Mouse (Mus musculus) C2C12 (cell line): Measurements from ENCODE around the gene Uvrag. TPM values are rescaled to one million over a fixed set of nuclear protein-coding genes. Genes with fewer than 3 reads are reported as not detected.

ENCODE experiments used
- H3K27me3 ChIP-seq: one replicate; pipeline ENCODE4 v1.6.1; 2011; ENCODE audit not compliant: control insufficient read depth, insufficient read depth, insufficient read length
- H3K36me3 ChIP-seq: one replicate; pipeline ENCODE4 v1.6.1; 2011; ENCODE audit not compliant: control insufficient read depth, insufficient read depth
- H3K4me3 ChIP-seq: one replicate; pipeline ENCODE4 v1.5.1; 2011; ENCODE audit warnings: mild to moderate bottlenecking, control low read depth; ENCODE audit not compliant: poor library complexity, insufficient read depth, severe bottlenecking
- H3K79me2 ChIP-seq: one replicate; pipeline ENCODE4 v1.6.1; 2011; ENCODE audit not compliant: control insufficient read depth, insufficient read depth
- H3K79me3 ChIP-seq: one replicate; pipeline ENCODE4 v1.6.1; 2011; ENCODE audit warnings: low read depth, control low read depth
- H3ac ChIP-seq: one replicate; pipeline ENCODE3; 2011; ENCODE audit warnings: low read depth; ENCODE audit not compliant: control insufficient read depth, insufficient read length
- CEBPB ChIP-seq: IDR thresholded peaks from one replicate; pipeline ENCODE4 v1.6.1; 2011; ENCODE audit warnings: low read depth, mild to moderate bottlenecking, control low read depth, moderate library complexity
- CTCF ChIP-seq: IDR thresholded peaks from one replicate; pipeline ENCODE4 v1.5.1; 2011; ENCODE audit not compliant: control insufficient read depth, insufficient read depth, insufficient read length
- FOSL1 ChIP-seq: IDR thresholded peaks from one replicate; pipeline ENCODE4 v1.8.0; 2011; ENCODE audit warnings: mild to moderate bottlenecking, low read length; ENCODE audit not compliant: poor library complexity, insufficient read depth, severe bottlenecking
- MAX ChIP-seq: IDR thresholded peaks from one replicate; pipeline ENCODE4 v1.6.1; 2011; ENCODE audit warnings: mild to moderate bottlenecking, control low read depth
- MYOD1 ChIP-seq: IDR thresholded peaks from one replicate; pipeline ENCODE4 v1.6.1; 2011; ENCODE audit warnings: low read depth; ENCODE audit not compliant: control insufficient read depth, insufficient read length
- MYOG ChIP-seq: IDR thresholded peaks from one replicate; pipeline ENCODE4 v1.6.1; 2011; ENCODE audit not compliant: control insufficient read depth, insufficient read length; ENCODE audit errors: extremely low read depth
- USF1 ChIP-seq: IDR thresholded peaks from one replicate; pipeline ENCODE4 v1.6.1; 2011; ENCODE audit warnings: low read depth, mild to moderate bottlenecking, control low read depth, moderate library complexity
- polyA plus RNA-seq: library from polyadenylated mRNA; unstranded; fragments of >200 nt; fragmentation: generic; extraction: Trizol; gene quantifications from one replicate; pipeline ENCODE4 v1.2.1, GENCODE M21; 2012; ENCODE audit warnings: missing spikeins

Uvrag gene
- polyA plus RNA-seq, 1 experiment: 9.0 TPM

DNA sequence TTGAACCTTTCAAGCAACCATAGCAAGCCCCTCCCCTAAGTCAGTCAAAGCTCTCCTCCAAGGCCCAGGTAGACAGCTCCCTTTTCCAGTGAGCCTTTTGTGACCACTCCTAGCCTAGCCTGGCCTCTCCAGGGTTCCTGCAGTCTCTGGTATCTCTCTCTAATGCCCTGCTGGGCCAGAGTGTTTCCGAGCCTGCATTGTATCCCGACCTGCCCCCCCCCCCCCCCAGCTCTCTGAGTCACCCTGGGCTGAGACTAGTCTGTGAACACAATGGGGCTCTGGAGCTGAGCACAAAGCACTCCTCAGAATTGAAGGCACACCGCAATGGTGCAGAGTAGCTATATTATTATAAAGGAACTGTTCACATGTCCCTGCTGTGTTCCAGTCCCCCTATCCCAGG lies 284.8 kb downstream of the Uvrag start:
- Histone ChIP-seq H3K27me3 (no peaks in the 10 kb centered on the region), H3K36me3 (no peaks in the 10 kb centered on the region), H3K4me3 (no peak overlapping the region), H3ac (no peak overlapping the region), H3K79me2 (no peaks in the 10 kb centered on the region), H3K79me3 (no peaks in the 10 kb centered on the region)
- TF ChIP-seq MAX: no peak
- no peak for TF ChIP-seq FOSL1
- TF ChIP-seq CEBPB: no peak
- no peak for TF ChIP-seq USF1
- TF ChIP-seq MYOD1: no peak
- TF ChIP-seq MYOG: no peak
- no peak for TF ChIP-seq CTCF

- no peaks in the 10 kb centered on the region for H3K36me3 ChIP-seq
- H3K79me3 ChIP-seq: no peaks in the 10 kb centered on the region
- no peak for TF ChIP-seq CTCF
- TF ChIP-seq FOSL1: no peak
- TF ChIP-seq MAX: no peak
- no peak for TF ChIP-seq USF1
- TF ChIP-seq CEBPB: no peak
- no peak for TF ChIP-seq MYOD1
- no peak for TF ChIP-seq MYOG
- no peak overlapping the region for H3ac ChIP-seq
- no peaks in the 10 kb centered on the region for H3K79me2 ChIP-seq
- no peak overlapping the region for H3K4me3 ChIP-seq
- no peaks in the 10 kb centered on the region for H3K27me3 ChIP-seq
Measured at GRCm38 (mm10) chr7:98855388-98855787, 285.6 kb downstream of the Uvrag start.

- no peak overlapping the region for H3K4me3 ChIP-seq
- H3K27me3 ChIP-seq: no peaks in the 10 kb centered on the region
- TF ChIP-seq MYOG (no peak), MYOD1 (no peak), USF1 (no peak), CEBPB (no peak), CTCF (no peak), MAX (no peak), FOSL1 (no peak)
- H3K79me3 ChIP-seq: no peaks in the 10 kb centered on the region
- no peak overlapping the region for H3ac ChIP-seq
- no peaks in the 10 kb centered on the region for H3K79me2 ChIP-seq
- H3K36me3 ChIP-seq: no peaks in the 10 kb centered on the region
Measured at GRCm38 (mm10) chr7:98853806-98854205, 287.1 kb downstream of the Uvrag start.

GRCm38 (mm10) chr7:98852950-98853650 lies 287.8 kb downstream of the Uvrag start:
- H3K79me3 ChIP-seq: no peaks in the 10 kb centered on the region
- TF ChIP-seq MYOD1: no peak
- no peak for TF ChIP-seq MAX
- TF ChIP-seq CEBPB: no peak
- no peak for TF ChIP-seq MYOG
- no peak for TF ChIP-seq USF1
- no peaks in the 10 kb centered on the region for H3K27me3 ChIP-seq
- H3ac ChIP-seq: no peak overlapping the region
- H3K79me2 ChIP-seq: no peaks in the 10 kb centered on the region
- H3K36me3 ChIP-seq: no peaks in the 10 kb centered on the region
- H3K4me3 ChIP-seq: no peak overlapping the region

GRCm38 (mm10) chr7:98851220-98851619 lies 289.7 kb downstream of the Uvrag start:
- Histone ChIP-seq H3ac (no peak overlapping the region), H3K27me3 (peaks cover 5% of the 10 kb centered on the region), H3K79me2 (no peaks in the 10 kb centered on the region), H3K79me3 (no peaks in the 10 kb centered on the region), H3K4me3 (no peak overlapping the region), H3K36me3 (no peaks in the 10 kb centered on the region)
- TF ChIP-seq MAX: no peak
- no peak for TF ChIP-seq USF1
- TF ChIP-seq MYOG: no peak
- no peak for TF ChIP-seq CTCF
- no peak for TF ChIP-seq MYOD1
- no peak for TF ChIP-seq CEBPB
- TF ChIP-seq FOSL1: no peak

GRCm38 (mm10) chr7:98850388-98850787 lies 290.6 kb downstream of the Uvrag start:
- H3K79me2 ChIP-seq: no peaks in the 10 kb centered on the region
- no peaks in the 10 kb centered on the region for H3K36me3 ChIP-seq
- H3ac ChIP-seq: no peak overlapping the region
- H3K4me3 ChIP-seq: no peak overlapping the region
- H3K27me3 ChIP-seq: peaks cover 7% of the 10 kb centered on the region
- TF ChIP-seq CTCF (no peak), MYOD1 (no peak), MAX (no peak), USF1 (no peak), MYOG (no peak), FOSL1 (no peak), CEBPB (no peak)
- H3K79me3 ChIP-seq: no peaks in the 10 kb centered on the region
